Mouse (Mus musculus) 3T3-L1 (cell line): ENCODE measurements around the gene Zfp275.
"Not testable (repeated sequence)": the region's sequence is repeated elsewhere in the genome, so short reads cannot be mapped to it uniquely, and the experiment has no call there.

ENCODE experiments used
- DNase-seq: peaks from one replicate; pipeline ENCODE4 v3.0.0-alpha.2; 2015; ENCODE audit warnings: low read depth, low spot score

Gene Zfp275

DNA sequence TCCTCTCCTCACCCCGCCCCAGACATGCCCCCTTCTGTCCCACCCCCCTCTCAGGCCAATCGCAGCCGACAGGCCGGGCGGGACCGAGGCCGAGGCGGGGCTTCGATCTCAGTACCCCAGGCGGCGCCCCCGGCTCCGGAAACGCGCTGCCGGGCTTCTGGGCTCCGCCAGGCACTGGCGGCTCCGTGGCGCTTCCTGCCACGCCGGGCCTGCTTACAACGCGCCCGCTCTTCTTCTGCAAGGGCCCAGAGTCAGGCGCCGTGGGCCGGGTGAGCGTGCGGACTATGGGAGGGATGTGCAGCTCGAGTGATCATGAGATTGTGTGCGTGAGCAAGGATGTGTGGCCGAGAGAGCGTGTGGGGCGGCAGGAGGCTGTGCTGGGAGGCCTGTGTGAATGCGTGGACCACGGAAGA is at the start of gene Zfp275:
Gene Zfp275 (plus strand): TSS at position 139 of the 413 bp plus-strand sequence.
- DNase-seq = peak; percentile 69

DNA sequence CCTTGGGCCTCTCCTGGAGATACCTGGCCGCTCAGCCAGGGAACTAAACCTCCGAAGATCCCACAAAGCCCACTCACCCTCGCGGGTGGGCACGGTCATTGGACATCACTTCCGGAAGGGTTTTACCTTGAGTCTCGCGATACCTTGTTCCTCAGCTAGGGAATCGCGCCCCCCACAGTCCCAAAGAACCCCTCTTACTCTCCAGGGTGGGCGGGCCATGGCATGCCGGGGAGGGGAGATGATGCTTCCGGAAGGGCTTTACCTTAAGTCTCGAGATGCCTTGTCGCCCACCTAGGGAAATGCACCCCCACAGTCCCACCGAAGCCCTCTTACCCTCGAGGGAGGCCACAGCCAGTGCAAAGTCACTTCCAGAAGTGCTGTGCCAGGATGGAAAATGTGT is 49.5 kb upstream of the Zfp275 start, which contains the start of the genes Xlr5a and Xlr5c:
Gene Xlr5a (minus strand): TSS at position 101 of the 400 bp plus-strand sequence.
Gene Xlr5c (minus strand): TSS at position 101 of the 400 bp plus-strand sequence.
- DNase-seq = not testable (repeated sequence)

DNA sequence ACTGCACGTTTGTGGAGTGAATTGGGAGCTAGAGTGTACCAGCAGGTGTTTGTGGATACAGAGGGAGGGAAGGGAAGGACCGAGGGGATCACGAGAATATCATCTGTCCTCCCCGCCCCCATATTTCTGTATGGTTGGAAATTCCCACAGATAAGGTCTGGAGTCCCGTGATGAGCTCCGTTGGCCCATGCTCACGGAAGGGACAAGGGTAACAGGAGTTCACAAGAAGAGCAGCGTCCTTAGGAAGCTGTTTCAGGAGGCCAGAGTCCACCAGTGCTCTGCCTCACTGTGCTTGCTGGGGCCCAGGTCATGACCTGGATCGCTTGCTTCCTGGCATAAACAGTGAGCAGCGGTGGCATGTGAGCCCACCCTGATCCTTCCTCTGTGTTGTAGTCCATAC is 46.7 kb upstream of the Zfp275 start:
- DNase-seq = not testable (repeated sequence)

DNA sequence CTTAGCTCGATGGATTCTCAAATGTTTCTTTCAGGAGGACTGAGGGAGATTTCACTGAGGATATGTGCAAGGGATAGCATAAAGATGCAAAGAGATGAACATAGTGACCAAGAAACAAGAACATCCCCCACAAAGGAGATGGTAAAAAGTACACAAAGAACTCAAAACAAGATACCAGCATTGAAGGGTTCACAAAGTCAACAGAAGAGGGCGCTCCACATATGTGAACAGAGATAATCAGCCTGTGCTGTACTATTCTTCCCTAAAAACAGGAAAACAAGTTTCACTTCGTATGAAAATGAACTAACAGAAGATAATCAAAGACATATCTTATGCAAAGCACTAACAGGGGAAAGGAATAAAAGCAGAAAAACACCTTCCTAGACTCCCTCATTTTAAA is 29.9 kb upstream of the Zfp275 start:
- DNase-seq = peak; percentile 72

DNA sequence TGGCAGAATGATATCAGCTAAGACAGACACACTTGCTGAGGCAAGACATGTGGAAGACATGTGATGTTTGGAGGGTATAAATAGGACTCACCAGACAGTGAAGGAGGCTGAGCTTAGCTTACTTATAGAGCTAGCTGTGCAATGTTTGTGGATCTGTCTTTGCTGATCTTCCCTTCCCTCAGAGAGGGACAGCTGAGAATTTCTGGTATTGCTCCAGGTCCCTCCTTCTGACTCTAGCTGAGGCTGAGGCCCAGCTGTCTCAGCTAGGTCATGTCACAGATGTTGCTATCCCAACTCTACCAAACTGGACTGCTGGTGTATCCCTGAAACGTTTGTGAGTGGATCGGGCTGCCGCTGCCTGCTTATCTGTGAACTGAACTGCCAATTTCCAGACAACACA is 21.4 kb upstream of the Zfp275 start:
- no peak for DNase-seq

DNA sequence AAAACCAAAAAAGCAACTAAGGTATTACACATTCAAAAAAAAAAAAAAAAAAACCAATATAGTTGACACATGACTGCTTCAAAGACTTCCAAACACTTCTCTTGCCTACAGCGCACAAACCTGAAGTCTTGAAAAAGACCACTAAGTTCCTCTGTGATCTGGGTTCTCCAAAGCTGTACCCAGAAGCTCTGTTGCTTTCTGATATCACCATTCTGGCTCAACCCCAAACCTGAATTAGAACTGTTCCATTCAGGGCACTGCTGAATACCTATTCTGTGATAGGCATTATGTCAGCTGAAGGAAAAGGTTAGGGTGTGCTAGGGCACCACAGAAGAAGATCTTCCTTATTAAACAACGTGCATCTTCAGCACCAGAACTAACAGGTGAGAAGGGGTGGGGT is 15.2 kb upstream of the Zfp275 start:
- no peak for DNase-seq

DNA sequence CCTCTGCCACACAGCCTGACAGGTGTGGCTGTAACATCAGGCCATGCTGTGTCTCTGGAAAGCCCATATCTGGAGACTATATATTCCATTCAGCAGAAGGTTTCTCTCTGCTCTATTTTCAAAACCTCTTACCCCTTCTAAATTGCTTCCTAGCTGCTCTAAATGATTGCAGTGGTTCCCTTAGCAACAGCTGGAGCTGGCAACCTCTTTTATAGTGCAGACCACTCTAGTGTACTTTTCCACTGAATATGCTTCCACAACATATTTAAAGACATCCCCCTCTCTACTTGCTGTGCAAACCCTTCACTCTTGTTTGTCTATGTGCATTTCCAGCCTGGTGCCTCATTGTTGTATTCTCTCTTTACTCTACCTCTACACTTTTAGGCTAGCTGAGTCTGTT is 8.9 kb upstream of the Zfp275 start:
- no peak for DNase-seq

DNA sequence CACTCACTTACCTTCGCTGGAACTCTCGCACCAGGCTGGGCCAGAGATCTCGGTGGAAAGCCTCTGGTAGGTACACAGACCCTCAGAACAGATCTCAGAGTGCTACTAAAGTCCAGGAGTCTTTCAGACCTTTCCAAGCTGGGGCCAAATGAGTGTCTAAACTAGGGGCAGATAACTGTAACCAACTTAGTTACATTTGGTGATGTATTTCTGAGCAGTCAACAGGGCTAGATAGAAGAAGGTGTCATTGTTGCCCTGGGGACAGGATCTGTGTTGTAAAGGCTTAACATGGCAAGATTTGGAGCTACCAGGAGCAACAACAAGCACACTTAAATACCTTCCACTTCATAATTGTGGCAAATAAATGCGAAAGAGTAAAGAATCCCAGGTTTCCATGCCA is 5.7 kb upstream of the Zfp275 start, which contains the start of gene Gm45015:
Gene Gm45015 (minus strand): TSS at position 101 of the 400 bp plus-strand sequence.
- DNase-seq = no peak

DNA sequence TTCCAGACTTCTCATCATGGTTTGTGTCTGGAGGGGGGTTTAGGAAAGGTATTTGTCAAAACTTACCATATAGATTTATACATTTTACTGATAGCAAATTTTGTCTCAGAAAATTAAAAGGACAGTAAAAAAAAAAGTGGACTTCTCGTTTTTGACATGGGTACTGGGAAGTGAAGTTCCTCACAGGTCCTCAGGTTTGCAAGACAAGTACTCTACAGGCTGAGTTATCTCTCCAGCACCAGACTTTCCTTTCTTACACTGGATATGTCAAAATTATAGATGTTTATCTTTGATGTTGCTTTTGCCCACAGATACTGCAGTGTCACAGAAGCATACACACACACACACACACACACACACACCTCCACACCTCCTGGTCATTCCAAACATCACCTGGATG is 948 bp upstream of the Zfp275 start:
- no peak for DNase-seq

DNA sequence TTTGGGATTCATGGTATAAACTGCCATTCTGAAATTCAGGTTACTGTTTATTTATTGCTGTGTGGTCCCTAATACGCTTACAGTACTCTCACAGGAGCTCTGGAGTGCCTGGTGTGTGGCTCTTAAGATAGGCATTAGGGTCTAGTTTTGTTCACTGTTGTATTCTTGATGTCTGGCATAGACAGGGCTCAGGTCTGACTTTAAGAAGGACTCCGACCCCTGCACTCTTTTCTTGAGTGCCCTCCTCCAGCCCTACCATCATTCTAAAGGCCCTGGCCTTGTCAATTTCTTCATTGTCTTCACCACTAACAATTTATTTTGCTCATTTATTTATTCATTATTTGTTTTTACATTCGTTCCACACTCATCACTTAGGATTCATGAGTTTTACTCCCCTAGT is 353 bp upstream of the Zfp275 start:
- DNase-seq = peak; percentile 2

DNA sequence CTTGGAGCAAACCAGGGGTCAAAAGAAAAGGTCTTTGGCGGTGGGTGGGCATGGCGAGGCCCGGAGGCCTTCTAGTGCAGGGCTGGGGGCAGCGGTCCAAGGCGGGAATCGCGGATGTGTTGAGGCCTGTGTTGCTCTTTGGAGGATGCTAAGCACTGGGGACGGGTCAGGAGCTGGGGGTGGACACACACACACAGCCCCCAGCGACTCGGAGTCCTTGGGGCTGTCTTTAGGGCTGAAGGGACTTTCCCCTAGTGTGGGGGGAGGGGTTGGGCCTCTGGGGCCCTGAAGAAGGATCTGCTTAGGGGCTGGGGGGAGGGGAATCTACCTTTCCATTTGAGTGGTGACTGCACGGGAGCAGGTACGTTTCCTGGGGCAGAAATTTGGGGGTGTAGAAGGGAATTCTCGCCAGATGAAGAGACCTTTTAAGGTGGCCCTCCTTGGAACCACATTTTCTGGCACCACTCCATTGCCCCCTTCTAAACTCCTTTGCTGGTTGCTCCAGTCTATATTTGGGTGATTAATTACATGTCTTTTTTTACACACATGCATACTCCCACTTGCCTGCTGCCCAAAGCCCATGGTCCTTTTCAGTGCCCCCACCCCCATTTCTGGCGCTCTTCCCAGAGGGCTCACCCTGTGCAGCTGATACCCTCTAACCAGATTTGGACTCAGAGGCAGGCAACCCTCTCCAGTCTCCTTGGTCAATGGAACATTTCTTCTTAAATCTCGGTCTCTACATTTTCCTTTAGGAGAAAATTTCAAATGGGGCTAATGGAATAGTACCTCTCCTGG is 717 bp downstream of the Zfp275 start:
- peak; percentile 28 for DNase-seq

DNA sequence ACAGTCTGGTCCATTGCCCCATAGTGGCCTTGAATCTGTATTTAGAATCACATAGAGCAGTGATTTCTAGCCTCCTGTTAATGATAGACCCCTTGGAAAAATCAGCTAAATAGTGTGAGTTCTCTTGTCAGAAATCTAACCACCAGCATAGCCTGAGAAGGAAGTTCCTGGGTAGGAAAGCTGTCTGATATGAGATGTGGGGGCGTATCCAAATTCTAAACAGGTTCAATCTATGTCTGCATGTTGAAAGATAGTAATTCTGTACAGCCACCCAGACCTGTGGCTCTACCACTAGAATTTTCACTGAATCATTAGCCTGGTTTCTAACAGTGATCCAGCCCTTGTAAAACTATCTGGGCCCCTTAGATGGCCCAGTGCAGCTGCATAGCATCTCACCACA is 1.4 kb downstream of the Zfp275 start:
- DNase-seq = no peak

DNA sequence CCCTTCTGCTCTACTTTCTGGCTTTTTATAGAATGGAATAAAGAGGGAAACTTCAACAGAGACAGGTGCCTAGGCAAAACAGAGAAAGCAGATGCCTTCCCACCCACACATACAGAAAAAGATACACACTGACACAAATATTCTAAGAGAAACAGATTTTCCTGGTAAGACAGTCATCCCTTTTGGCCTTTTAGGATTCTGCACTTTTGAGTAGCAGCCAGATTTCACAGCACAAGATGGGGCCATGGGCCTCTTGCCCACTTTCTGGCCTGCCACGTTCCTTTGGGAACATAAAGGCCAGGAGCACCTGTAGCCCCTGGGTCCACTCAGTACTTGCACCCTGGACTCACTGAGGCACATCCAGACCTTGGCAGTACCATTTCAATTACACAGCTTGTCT is 1.9 kb downstream of the Zfp275 start:
- no peak for DNase-seq

DNA sequence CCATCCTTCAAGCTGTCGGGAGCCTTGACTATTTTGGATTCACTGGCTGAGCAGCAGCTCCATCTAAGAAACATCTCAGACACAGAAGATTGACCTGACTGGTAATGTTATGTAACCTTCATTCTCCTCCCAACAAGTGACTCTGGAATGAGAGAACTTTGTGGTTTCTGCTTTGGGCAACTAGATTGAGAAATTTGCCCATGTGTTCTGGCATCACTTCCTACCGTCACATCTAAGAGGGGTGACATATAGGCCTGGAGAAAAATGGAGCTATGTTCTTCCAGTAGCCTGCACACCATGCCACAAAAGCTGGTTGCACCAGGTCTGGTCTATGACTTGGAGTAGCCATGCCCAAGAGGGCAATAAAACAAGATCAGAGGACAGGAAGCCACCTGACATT is 13.7 kb downstream of the Zfp275 start:
- no peak for DNase-seq

DNA sequence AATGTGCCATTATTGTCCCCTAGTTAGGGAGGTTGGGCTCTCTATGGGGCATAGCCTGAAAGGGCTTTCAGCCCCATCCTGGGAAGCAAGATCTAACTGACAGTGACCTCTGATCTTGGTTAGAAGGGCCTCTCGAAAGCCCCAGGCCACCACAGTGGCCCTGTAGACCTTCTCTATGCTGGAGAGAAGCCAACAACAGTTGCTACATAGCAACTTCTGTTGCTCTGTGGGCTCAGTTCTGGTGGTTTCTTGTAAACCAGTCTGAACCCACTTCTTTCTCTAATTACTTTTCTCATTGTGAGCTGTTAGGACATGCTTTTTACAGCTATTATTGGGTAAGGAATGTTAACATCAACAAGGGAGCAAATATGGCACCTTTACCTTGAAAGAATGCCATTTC is 14.3 kb downstream of the Zfp275 start:
- DNase-seq = no peak

DNA sequence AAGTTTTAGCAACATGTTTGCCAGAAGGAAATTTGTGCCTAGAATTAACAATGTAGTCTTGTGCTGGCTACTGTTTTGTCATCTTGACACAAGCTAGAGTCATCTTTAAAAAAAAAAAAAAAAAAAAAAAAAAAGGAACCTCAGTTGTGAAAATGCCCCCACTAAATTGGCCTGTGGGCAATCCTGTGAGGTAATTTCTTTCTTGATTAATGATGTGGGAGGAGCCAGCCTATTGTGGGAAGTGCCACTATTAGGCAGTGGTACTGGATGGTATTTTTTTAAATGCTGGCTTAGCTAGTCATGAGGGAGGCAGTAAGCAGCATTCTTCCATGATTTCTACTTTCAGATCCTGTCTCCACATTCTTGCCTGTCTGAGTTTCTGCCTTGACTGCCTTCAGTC is 20.9 kb downstream of the Zfp275 start:
- no peak for DNase-seq

DNA sequence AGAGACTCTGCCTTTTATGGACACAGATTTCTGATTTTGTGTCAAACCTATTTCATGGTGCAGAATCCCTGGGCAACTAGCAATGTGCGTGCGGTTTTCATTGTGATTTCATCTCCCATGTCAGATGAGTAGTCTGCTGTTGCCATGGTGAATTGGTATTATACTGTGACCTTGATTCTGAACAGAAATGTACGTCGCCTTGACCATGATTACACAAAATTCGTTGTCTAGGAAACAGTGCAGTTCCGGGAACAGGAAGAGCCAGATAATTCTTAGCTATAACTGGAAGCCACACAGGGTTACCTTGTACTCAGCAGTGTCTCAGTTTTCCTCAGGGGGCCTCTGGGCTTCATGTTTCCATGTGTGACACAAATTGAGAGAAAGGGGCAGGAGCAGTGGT is 42.0 kb downstream of the Zfp275 start:
- no peak for DNase-seq

DNA sequence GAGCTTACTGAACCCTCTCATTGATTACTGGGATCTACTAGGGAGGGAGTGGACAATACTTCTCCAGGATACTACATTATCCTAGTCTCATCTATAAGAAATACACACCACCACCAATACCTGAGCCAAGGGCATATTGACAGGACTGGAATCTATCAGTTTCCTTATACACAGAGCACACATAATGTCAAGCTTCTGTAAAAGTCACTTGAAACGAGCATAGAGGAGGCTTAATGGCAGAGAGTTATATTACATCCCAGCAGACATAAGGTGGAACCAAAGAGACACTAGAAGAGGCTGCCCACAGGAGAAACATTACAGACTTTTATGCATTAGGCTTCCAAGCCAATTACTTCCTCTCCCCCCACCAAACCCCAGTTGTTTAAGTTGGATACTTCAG is 42.5 kb downstream of the Zfp275 start:
- no peak for DNase-seq

DNA sequence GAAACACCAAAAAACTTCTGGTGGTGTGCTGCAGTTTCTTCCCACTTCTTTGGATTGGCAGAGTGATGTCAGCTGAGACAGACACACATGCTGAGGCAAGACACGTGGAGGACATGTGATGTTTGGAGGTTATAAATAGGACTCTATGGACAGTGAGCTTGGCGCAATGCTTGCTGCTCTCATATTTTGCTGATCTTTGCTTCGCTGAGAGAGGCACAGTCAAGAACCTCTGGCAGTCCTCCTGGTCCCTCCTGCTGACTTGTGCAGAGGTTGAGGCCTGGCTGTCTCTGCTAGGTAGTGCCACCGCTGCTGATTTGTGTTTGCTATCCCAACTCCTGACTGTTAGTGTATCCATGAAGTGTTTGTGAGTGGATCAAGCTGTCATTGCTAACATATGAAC is 49.1 kb downstream of the Zfp275 start:
- DNase-seq = peak; percentile 5

DNA sequence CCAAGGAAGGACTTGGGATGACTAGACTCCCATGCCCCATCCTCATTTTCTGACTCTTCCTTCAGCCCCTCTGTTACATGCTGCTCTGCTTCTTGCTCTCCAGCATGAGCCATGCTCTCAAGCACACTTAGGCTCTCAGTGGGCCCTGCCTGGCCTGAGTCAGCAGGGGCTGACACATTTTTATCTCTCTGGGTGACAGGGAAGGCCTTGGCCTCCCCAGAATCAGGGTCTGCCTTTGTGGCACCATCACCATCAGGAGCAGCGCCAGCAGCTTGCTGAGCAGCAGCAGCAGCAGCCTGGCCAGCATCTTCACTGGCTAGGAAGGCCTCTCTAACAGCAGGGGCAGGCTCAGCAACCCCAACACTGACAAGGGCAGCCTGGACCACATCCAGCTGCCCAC is 54.0 kb downstream of the Zfp275 start:
- DNase-seq = no peak

DNA sequence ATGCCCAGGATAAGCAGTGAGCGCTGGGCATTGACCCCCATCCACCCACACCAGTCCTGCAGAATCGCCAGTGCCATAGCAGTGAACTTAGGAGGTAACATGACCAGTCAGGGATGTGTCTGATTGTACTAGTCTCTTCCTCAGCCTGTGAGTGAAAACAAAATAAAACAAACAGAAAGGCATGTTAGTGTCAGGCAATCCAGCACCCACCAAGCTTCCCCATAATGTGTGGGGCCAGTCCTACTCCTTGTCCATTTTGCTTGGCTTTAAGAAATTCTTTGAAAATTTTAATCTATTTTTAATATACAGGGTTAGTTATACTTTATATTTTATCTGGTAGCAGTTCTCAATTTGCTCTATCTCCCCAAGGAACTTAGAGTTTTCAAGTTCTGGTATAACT is 56.2 kb downstream of the Zfp275 start, which contains the start of gene Gm18336:
Gene Gm18336 (minus strand): TSS at position 101 of the 400 bp plus-strand sequence.
- DNase-seq = not testable (repeated sequence)

DNA sequence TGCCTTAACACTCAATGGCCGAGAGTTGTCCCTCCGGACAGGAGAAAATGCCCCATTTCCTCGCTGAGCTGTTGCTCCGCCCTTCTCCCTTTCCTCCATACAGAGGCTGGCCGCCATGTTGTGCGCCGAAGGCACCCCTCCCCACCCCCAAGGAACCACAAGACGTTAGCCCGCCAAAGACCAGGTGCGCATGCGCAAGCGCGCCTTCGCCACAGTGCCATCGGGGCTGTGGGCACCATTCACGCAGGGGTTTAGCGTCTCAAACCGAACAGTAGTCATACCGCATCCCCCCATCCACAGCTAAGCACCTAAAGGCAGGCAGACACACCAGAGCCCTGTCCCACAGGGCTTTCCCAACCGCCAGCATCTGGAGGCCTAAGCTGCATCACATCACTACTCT is 58.5 kb downstream of the Zfp275 start:
- no peak for DNase-seq

DNA sequence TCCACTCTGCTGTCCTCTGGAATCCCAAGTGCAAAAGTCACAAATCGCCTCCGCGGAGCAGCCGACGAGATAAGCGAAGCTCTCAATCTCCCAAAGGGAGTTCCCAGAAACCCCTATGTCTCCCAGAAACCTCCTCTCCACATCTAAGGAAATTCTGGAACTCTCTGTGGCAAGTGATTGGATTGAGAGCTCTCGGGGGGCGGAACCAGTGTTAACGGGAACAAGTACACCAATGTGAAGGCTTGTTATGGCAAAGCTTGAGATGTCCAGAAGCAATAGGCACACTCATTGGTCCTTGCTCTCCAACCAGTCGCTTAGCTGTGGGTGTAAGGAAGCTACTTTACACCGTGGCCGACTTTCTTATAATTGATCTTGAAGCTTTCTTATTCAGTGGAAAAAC is 59.2 kb downstream of the Zfp275 start:
- no peak for DNase-seq
